Mouse (Mus musculus) kidney, embryonic 14.5 days (tissue): ENCODE measurements around the gene Ppp1r1b. TPM values are rescaled to one million over a fixed set of nuclear protein-coding genes. Genes with fewer than 3 reads are reported as not detected.

ENCODE experiments used
- ATAC-seq: fragments of 200-750 bp; cut with Nextera tagmentation; 2 replicates; pipeline ENCODE4 v1.8.0; 2017; ENCODE audit warnings: moderate number of reproducible peaks, mild to moderate bottlenecking, moderate TSS enrichment, moderate library complexity; ENCODE audit not compliant: low FRiP score, low TSS enrichment
- H3K27ac ChIP-seq: fragments of 300-500 bp; sonication (generic); 2 replicates; pipeline ENCODE4 v1.5.1; 2014; ENCODE audit warnings: low read depth, mild to moderate bottlenecking, low read length, moderate library complexity, mixed read lengths
- H3K27me3 ChIP-seq: fragments of 300-500 bp; sonication (generic); 2 replicates; pipeline ENCODE4 v1.6.1; 2014; ENCODE audit warnings: mild to moderate bottlenecking, low read length; ENCODE audit not compliant: control insufficient read depth, insufficient read depth
- H3K36me3 ChIP-seq: fragments of 300-500 bp; sonication (generic); 2 replicates; pipeline ENCODE4 v1.6.1; 2014; ENCODE audit warnings: low read length, mixed read lengths; ENCODE audit not compliant: control insufficient read depth, insufficient read depth
- H3K4me1 ChIP-seq: fragments of 300-500 bp; sonication (generic); 2 replicates; pipeline ENCODE4 v1.6.1; 2014; ENCODE audit warnings: low read length, mixed read lengths; ENCODE audit not compliant: control insufficient read depth, insufficient read depth
- H3K4me2 ChIP-seq: fragments of 300-500 bp; sonication (generic); replicated peaks from 2 replicates; pipeline ENCODE4 v1.6.1; 2014; ENCODE audit warnings: low read depth, mild to moderate bottlenecking, low read length
- H3K4me3 ChIP-seq: fragments of 300-500 bp; sonication (generic); 2 replicates; pipeline ENCODE4 v1.5.1; 2014; ENCODE audit warnings: mild to moderate bottlenecking, low read length
- H3K9ac ChIP-seq: fragments of 300-500 bp; sonication (generic); 2 replicates; pipeline ENCODE4 v1.6.1; 2014; ENCODE audit warnings: low read depth, mild to moderate bottlenecking, low read length, moderate library complexity
- H3K9me3 ChIP-seq: fragments of 300-500 bp; sonication (generic); 2 replicates; pipeline ENCODE4 v1.6.1; 2016; ENCODE audit warnings: low read length; ENCODE audit not compliant: control insufficient read depth
- WGBS: fragments of 180-500 bp; shearing (Covaris S2); extraction: QIAGEN DNeasy Blood & Tissue Kit; methylation state at CpG from one replicate; pipeline ENCODE4 v1.1.7; 2014; 5-methylcytosine and 5-hydroxymethylcytosine counted together
- polyA plus RNA-seq: library from polyadenylated mRNA; unstranded; fragments of >200 nt; fragmentation: Nextera tagmentation; extraction: Ambion mirVana; gene quantifications from 2 replicates; pipeline ENCODE4 v1.2.1, GENCODE M21; 2014

The Ppp1r1b gene
- polyA plus RNA-seq, 1 experiment from 2014 or later: 1.7 TPM

GRCm38 (mm10) chr11:98353651-98354211 is 5.5 kb downstream of the Ppp1r1b start:
- peaks cover 9% of the 10 kb centered on the region for H3K4me1 ChIP-seq
- H3K9ac ChIP-seq: no peak overlapping the region
- no peak overlapping the region for H3K27ac ChIP-seq
- WGBS: 33% methylated on average over 8 of the region's 8 CpGs
- no peaks in the 10 kb centered on the region for H3K9me3 ChIP-seq
- no peak overlapping the region for H3K4me2 ChIP-seq
- peaks cover 41% of the 10 kb centered on the region for H3K27me3 ChIP-seq
- H3K36me3 ChIP-seq: no peaks in the 10 kb centered on the region
- no peak for ATAC-seq
- H3K4me3 ChIP-seq: no peak overlapping the region

- Histone ChIP-seq H3K4me3 (no peak overlapping the region), H3K9me3 (no peaks in the 10 kb centered on the region), H3K4me1 (peaks cover 15% of the 10 kb centered on the region), H3K9ac (no peak overlapping the region), H3K4me2 (no peak overlapping the region), H3K27ac (no peak overlapping the region), H3K36me3 (no peaks in the 10 kb centered on the region), H3K27me3 (peaks cover 33% of the 10 kb centered on the region)
- 64% methylated on average over 14 of the region's 14 CpGs for WGBS
- ATAC-seq: no peak
Observed at GRCm38 (mm10) chr11:98354445-98354844, 6.2 kb downstream of the Ppp1r1b start.

GRCm38 (mm10) chr11:98355732-98356299 is 7.6 kb downstream of the Ppp1r1b start:
- Histone ChIP-seq H3K27ac (no peak overlapping the region), H3K9ac (no peak overlapping the region), H3K27me3 (peaks cover 20% of the 10 kb centered on the region), H3K36me3 (no peaks in the 10 kb centered on the region), H3K4me2 (no peak overlapping the region), H3K4me1 (peaks cover 19% of the 10 kb centered on the region), H3K9me3 (no peaks in the 10 kb centered on the region), H3K4me3 (no peak overlapping the region)
- WGBS: 5% methylated on average over 6 of the region's 6 CpGs
- no peak for ATAC-seq

- ATAC-seq: no peak
- H3K9me3 ChIP-seq: no peaks in the 10 kb centered on the region
- H3K36me3 ChIP-seq: no peaks in the 10 kb centered on the region
- no peak overlapping the region for H3K9ac ChIP-seq
- H3K4me1 ChIP-seq: peaks cover 25% of the 10 kb centered on the region
- no peak overlapping the region for H3K4me3 ChIP-seq
- peaks cover 10% of the 10 kb centered on the region for H3K27me3 ChIP-seq
- 59% methylated on average over 7 of the region's 7 CpGs for WGBS
- peak overlapping the region; percentile 88; the same call in 1 of the 2 replicates for H3K27ac ChIP-seq
- peak overlapping the region; percentile 69 for H3K4me2 ChIP-seq
Observed at GRCm38 (mm10) chr11:98356625-98357394, 8.6 kb downstream of the Ppp1r1b start.

- 3% methylated on average over 13 of the region's 13 CpGs for WGBS
- H3K4me1 ChIP-seq: peaks cover 30% of the 10 kb centered on the region
Observed at GRCm38 (mm10) chr11:98357396-98358160, 9.4 kb downstream of the Ppp1r1b start.

GRCm38 (mm10) chr11:98358161-98359083 is 10.2 kb downstream of the Ppp1r1b start, which contains the start of gene Stard3:
Stard3 (plus strand) TSS chr11:98358368.
- peak within 1 kb of the TSS; percentile 65 for H3K9ac ChIP-seq
- H3K27ac ChIP-seq: peak within 1 kb of the TSS; percentile 88
- peaks cover 30% of the 10 kb centered on the region for H3K4me1 ChIP-seq
- H3K27me3 ChIP-seq: peaks cover 6% of the 10 kb centered on the region; the same call in 1 of the 2 replicates
- H3K4me3 ChIP-seq: peak within 1 kb of the TSS; percentile 60
- H3K4me2 ChIP-seq: peak within 1 kb of the TSS; percentile 69
- 1% methylated on average over 58 of the region's 60 CpGs for WGBS
- no peaks in the 10 kb centered on the region for H3K36me3 ChIP-seq
- ATAC-seq: peak; percentile 87
- H3K9me3 ChIP-seq: no peaks in the 10 kb centered on the region

More at GRCm38 (mm10) chr11:98357396-98358160, 9.4 kb downstream of the Ppp1r1b start:
- Histone ChIP-seq H3K4me3 (peak overlapping the region; percentile 60), H3K27ac (peak overlapping the region; percentile 88), H3K4me2 (peak overlapping the region; percentile 69), H3K36me3 (no peaks in the 10 kb centered on the region), H3K27me3 (peaks cover 6% of the 10 kb centered on the region; the same call in 1 of the 2 replicates), H3K9ac (peak overlapping the region; percentile 65), H3K9me3 (no peaks in the 10 kb centered on the region)
- peak; percentile 37; the same call in 1 of the 2 replicates for ATAC-seq

GRCm38 (mm10) chr11:98360866-98361521 is 12.8 kb downstream of the Ppp1r1b start:
- Histone ChIP-seq H3K9ac (0 out of 2 replicates have a peak overlapping the region, but pooled peaks have one; percentile 18), H3K27ac (peak overlapping the region; percentile 17; the same call in 1 of the 2 replicates), H3K9me3 (no peaks in the 10 kb centered on the region), H3K36me3 (no peaks in the 10 kb centered on the region), H3K4me3 (no peak overlapping the region), H3K27me3 (no peaks in the 10 kb centered on the region), H3K4me1 (peaks cover 30% of the 10 kb centered on the region), H3K4me2 (0 out of 2 replicates have a peak overlapping the region, but pooled peaks have one; percentile 1)
- 42% methylated on average over 9 of the region's 9 CpGs for WGBS
- ATAC-seq: no peak
